Mouse (Mus musculus) C2C12 (cell line): ENCODE measurements at regions not wholly inside any gene's neighbourhood (a gene's known extent, or its start where the extent isn't known, plus 50 kb on each side); places are given as distances from the start of the nearest gene placed in this dataset.

Source experiments
- CEBPB ChIP-seq: IDR thresholded peaks from one replicate; pipeline ENCODE4 v1.6.1; 2011; ENCODE audit warnings: low read depth, mild to moderate bottlenecking, control low read depth, moderate library complexity
- CTCF ChIP-seq: IDR thresholded peaks from one replicate; pipeline ENCODE4 v1.5.1; 2011; ENCODE audit not compliant: control insufficient read depth, insufficient read depth, insufficient read length
- FOSL1 ChIP-seq: IDR thresholded peaks from one replicate; pipeline ENCODE4 v1.8.0; 2011; ENCODE audit warnings: mild to moderate bottlenecking, low read length; ENCODE audit not compliant: poor library complexity, insufficient read depth, severe bottlenecking
- MAX ChIP-seq: IDR thresholded peaks from one replicate; pipeline ENCODE4 v1.6.1; 2011; ENCODE audit warnings: mild to moderate bottlenecking, control low read depth
- MYOG ChIP-seq: IDR thresholded peaks from one replicate; pipeline ENCODE4 v1.6.1; 2011; ENCODE audit not compliant: control insufficient read depth, insufficient read length; ENCODE audit errors: extremely low read depth
- USF1 ChIP-seq: IDR thresholded peaks from one replicate; pipeline ENCODE4 v1.6.1; 2011; ENCODE audit warnings: low read depth, mild to moderate bottlenecking, control low read depth, moderate library complexity

GRCm38 (mm10) chr2:108770383-108770782 is 510.2 kb upstream of the Kif18a start:
- TF ChIP-seq USF1 (no peak), CTCF (no peak), FOSL1 (no peak), MYOG (no peak), MAX (no peak), CEBPB (no peak)
